Mouse (Mus musculus) frontal cortex, adult 2 months (tissue): ENCODE measurements around the gene Abcb8. TPM values are rescaled to one million over a fixed set of nuclear protein-coding genes. Genes with fewer than 3 reads are reported as not detected.
A peak's percentile ranks its signal among the peaks of the same experiment; 100 is the strongest.
"Not testable (repeated sequence)": the region's sequence is repeated elsewhere in the genome, so short reads cannot be mapped to it uniquely, and the experiment has no call there.

ENCODE experiments used
- DNase-seq, 2 experiments: peaks; one replicate each; pipeline ENCODE4 v3.0.0; 2022; ENCODE audit warnings: low spot score in 1 of 2; ENCODE audit errors: extremely low spot score in 1 of 2
- polyA plus RNA-seq: library from polyadenylated mRNA; depleted of rRNA; stranded (reverse); fragments of >200 nt; gene quantifications from 2 replicates; pipeline ENCODE4 v1.2.3, GENCODE M21; 2012

The Abcb8 gene
- polyA plus RNA-seq, 1 experiment = 53.9 TPM

DNA sequence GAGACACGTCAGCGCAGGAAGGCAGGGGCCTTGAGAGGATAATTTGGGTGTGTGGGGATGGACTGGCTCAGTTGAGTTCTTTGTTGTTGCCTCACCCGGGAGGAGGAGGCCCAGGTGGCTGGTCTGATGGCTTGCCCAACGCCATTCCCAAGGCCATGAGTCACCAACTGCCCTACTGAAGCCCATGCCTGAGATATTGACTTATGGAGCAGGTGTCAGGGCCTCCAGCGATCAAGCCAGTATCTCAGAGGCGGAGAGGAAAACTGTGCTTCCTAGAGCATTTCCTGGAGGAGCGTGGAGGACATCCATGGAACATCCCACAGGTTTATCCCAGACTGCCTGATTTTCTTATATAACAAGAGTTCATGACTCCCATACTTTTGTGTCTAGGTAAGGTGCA, 739 bp upstream of the Abcb8 start:
- DNase-seq = no peak

DNA sequence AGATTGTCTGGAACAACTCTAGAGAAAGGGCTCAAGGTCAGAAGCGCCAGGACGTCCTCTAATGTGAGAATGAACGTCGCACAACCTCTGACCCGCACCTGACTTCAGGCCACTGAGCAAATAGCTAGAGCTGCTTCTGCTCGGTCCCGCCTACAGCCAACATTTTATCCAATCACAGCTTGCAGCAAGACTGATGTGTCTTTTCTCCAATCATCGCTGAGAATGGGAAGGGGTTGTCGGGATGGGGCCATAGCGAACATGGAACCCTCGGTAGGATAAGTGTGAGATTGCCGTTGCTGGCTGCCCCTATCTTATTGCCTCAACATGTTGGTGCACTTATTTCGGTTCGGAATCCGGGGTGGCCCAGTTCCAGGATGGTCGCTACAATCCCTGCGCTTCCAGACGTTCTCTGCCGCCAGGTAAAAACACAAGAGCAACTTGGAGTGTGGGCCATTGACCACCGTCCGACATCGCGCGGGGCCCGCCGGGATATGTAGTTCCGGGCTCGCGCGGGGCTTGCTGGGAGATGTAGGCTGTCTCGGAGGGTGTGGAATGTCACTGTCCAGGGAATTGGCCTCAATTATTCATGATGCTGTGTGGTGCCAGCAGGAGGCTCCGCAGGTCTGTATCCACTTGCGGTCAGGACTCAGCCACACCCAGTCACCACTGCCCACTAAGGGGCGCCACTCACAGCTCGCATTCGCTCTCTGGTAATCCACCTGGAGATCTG, 867 bp downstream of the Abcb8 start:
- DNase-seq = peak; percentile 96 to 98

DNA sequence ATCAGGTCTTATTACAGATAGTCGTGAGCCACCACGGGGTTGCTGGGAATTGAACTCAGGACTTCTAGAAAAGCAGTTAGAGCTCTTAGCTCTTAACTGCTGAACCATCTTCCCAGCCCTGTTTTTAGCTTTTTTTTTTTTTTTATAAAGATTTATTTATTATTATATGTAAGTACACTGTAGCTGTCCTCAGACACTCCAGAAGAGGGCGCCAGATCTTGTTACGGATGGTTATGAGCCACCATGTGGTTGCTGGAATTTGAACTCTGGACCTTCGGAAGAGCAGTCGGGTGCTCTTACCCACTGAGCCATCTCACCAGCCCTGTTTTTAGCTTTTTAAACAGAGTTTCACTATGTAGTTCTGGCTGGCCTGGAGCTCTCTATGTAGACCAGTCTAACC, 2.8 kb downstream of the Abcb8 start:
- DNase-seq = not testable (repeated sequence)

DNA sequence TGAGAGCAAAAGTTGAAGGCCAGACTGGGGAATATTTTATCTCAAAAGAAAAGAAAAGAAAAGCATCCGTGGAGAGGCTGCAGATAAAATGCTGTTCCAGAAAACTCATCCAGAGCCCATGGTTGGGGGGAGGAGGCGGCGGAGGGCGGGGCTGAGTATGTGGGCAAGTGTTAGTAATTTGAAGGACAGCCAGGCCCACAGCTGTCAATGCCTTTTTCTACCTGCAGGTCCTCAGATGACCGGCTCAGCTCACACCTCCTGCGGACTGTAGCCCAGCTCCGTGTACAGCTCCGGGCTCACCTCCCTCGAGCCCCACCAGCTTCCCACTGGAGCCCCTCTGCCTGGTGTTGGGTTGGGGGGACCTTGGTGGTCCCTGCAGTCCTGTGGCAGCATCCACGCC, 6.2 kb downstream of the Abcb8 start:
- DNase-seq = no peak

DNA sequence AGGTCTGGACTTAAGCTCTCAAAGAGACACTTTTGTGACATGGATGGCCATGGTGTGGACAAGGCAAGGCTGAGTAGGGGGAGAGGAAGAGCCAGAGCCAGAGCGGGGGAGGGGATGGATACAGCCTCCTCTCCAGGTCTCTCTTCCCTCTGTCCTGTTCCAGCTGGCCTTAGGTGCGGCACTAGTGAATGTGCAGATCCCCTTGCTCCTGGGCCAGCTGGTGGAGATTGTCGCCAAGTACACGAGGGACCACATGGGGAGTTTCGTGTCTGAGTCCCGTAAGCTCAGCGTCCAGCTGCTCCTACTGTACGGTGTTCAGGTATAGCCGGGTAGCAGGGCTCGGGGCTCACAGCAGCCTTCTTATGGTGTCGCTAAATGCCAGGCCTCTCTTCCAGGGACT, 6.9 kb downstream of the Abcb8 start:
- DNase-seq = no peak

DNA sequence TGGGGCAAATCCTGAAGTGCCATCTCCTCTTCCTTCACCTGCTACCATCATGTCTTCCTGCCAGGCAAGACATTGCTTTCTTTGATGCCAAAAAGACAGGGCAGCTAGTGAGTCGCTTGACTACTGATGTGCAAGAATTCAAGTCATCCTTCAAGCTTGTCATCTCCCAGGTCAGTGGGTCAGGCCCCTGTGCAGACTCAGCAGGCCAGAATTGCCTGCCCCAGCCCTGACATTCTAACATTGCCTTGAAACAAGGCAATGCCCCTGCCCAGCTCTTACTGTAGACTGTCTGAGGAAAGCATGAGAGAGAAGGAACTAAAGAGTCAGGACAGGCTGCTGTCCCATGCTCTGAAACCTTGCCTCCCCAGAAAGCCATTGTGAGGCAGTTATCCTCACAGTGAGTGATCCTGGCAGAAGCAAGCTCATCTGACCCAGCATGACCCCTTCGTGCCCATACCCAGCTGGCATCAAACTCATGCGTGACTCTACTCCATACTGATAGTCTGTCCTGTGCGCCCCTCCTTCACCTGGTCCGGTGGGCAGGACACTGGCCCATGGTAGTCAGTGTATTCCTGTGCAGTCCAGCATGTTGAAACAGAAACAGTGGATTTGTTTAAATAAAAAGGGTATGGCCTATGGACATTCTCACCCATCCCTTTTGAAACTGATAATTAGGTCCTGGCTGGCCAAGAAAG, 7.6 kb downstream of the Abcb8 start:
- DNase-seq = no peak

DNA sequence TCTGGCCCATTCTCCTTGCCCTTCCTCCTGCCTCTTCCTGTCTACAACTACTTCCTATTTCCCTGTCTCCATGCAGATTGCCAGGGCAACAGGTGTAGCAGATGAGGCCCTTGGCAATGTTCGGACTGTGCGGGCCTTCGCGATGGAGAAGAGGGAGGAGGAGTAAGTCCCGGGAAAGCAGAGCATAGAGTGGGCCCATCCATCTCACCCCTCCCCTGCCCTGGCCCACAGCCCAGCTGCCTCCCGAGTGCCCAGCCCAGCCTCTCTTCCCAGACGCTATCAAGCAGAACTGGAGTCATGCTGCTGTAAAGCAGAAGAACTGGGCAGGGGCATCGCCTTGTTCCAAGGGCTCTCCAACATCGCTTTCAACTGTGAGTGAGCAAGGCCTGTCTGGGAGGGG, 8.5 kb downstream of the Abcb8 start:
- no peak for DNase-seq

DNA sequence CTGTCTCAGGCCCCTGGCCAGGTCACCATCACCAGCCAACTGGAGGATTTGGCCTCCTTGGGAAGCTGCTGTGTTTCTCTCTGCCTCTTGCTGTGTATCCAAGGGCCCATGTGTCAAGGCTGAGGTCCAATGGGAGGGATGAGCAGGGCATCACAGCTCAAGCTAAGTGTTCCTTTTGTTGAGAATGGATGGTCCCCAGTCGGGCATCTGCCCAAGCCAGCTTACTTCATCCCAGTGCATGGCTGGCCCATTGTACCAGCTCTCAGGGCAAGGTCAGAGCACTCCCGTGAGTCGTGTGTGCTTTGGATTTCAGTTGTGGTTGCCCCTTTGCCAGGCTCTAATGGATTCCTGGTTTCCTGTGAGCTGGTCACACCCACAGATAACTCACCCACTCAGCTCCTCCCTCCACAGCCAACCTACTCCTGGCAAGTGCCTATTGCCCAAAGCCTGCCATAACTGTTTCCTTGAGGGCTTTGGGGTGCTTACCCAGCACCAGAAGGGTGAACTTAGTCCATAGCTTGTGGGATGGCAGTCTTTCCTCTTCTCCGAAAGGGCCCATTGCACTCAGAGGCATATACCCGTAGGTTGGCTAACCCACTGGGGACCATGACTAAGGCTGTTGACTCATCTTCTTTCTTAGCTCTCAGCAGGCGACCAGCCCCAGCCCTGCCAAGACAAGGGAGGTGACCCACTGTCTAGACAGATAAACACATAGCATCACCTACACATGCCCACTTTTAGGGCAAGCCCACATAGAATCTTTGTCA, 11.3 kb downstream of the Abcb8 start:
- no peak for DNase-seq

DNA sequence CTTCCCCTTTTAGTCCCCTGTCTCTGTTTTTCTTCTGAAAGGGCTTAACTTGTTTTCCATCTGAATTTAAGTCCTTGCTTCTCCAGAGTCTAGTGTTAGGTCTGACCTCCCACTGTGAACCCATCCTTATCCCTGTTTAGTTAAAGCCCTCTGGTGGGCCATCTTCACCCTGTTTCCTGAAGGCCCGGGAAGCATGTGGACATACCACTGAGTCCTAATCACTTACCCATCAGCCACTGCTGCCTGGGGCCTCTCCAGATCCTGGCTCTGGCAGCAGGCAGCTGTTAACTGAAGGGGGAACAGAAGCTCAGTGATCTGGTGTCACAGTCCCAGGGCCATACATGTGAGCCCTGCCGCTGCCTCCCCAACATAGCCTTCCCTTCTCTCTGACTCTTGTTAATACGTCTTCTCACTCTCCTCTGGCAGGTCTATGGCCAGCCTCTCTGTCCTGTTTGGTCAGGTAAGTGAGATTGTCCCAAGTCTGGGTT, 12.0 kb downstream of the Abcb8 start:
- no peak for DNase-seq

DNA sequence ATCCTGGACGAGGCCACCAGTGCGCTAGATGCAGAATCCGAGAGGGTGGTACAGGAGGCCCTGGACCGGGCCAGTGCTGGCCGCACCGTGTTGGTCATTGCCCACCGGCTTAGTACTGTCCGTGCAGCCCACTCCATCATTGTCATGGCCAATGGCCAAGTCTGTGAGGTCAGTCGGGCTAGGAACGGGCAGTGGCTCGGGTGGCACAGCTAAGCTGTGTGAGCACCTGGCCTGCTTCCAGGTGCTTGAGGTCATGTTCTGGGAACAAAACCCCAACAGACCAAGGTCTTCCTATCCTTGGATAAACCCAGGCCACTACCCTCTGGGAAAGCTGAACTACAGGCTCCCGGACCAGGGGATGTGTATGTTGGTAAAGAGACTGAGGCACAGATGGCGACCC, 15.2 kb downstream of the Abcb8 start:
- DNase-seq = no peak

DNA sequence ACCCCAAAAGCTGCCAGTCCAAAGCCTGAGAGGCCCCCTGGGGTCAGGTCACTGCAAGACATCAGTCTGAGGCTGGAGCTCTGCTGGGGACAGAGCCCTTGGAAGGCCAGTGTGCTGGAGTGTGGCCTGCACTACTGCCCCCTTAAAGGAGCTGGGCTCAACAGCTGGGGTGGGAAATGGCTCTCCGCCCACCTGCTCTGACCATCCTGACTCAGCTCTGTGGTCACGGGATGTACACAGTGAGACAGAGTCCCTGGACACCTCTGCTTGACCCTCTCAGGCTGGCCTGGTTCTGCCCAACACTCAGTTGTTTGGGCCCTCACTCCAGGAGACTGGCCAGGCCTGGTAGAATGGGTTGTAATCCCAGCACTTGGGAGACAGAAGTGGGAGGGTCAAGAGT, 16.0 kb downstream of the Abcb8 start:
- no peak for DNase-seq

DNA sequence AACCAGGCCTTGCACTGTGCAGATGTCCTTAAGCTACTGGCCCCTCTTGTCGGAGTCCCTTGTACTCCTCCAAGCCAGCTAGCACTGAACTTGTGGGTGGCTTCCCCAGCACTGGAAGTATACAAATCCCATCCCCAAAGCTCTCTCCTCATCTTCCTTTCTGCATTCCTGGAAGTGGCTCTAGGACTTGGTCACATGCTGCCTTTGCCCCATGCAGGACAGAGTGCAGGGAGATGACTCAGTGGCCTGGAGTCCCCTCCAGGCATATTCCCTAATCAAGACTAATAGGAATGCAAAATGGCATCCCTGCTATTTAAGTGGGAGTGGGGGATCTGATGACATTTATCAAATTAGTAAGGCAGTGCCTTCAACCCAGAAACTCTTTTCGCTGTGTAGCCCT, 18.6 kb downstream of the Abcb8 start:
- DNase-seq = no peak

DNA sequence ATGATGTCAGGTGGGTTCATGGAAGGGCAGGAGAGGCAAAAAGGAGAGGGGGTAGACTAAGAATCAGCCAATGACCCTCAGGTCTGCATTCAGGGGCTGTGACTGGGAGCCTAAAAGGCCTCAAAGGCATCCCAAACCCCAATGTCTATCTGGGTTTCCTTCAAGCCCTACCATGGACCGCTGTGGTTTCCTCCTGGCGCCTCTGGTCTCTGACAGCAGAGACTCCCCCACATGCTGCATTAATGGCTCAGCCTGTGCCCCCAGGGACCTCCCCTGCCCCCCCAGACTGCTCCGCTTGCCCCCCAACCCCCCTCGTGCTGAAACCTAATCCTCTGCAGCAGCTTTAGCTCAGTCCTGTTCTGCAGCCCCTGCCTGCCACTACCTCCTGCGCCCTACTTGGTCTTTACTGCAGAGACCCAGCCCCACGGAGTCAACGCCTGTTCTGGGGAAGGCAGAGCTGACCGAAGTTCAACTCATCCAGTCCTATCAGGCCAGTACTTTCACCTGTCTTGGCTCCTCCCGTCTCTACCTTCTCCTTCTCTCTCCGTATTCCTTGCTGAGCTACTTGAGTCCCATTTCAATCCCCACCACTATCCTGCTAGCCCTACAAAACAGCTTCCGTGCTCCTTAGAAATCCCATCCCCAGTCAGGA, 19.7 kb downstream of the Abcb8 start, which contains the start of gene Asic3:
TSS of gene Asic3 (plus strand) at position 351 of the 652 bp plus-strand sequence.
- no peak for DNase-seq

DNA sequence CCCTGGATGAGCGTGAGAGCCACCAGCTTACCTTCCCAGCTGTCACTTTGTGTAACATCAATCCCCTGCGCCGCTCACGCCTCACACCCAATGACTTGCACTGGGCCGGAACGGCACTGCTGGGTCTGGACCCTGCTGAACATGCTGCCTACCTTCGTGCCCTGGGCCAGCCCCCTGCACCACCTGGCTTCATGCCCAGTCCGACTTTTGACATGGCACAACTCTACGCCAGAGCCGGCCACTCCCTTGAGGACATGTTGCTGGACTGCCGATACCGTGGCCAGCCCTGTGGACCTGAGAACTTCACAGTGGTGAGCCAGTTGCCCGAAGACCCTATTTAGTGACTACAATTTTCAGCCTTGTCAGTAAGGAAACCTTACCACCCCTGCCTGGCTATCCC, 20.5 kb downstream of the Abcb8 start:
- DNase-seq = no peak

DNA sequence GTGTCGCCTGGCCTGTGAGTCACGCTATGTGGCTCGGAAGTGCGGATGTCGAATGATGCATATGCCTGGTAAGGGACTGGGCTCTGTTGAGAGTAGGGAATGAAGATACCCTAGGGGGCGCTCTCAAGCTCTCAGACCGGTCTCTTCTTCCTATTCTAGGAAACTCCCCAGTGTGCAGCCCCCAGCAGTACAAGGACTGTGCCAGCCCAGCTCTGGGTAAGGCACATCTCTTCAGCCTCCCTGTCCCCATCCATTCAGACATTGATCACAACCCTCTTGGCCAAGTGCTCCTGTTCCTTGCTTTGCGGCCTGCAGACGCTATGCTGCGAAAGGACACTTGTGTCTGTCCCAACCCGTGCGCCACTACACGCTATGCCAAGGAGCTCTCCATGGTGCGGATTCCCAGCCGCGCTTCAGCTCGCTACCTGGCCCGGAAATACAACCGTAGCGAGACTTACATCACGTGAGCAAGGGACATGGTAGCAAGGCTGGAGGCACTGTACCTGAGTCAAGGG, 22.8 kb downstream of the Abcb8 start:
- peak in 1 of 2 experiments; percentile 86 for DNase-seq

DNA sequence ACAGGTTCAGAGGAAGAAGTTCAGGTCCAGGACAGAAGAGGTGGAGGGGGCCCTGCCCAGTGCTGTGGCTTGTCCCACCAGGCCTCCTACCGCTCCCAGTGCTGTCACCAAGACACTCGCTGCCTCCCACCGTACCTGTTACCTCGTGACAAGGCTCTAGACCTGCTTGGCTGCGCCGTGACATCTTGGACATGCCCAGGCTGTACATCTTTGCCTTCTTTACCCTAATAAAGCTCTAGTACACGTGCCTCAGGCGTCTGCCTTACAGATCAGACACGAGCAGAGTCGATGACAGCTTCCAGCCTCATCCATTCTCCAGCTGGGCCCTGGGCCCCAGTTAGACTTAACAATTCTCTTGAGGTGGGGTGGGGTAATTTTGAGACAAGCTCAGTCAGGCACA, 24.1 kb downstream of the Abcb8 start:
- DNase-seq = no peak

DNA sequence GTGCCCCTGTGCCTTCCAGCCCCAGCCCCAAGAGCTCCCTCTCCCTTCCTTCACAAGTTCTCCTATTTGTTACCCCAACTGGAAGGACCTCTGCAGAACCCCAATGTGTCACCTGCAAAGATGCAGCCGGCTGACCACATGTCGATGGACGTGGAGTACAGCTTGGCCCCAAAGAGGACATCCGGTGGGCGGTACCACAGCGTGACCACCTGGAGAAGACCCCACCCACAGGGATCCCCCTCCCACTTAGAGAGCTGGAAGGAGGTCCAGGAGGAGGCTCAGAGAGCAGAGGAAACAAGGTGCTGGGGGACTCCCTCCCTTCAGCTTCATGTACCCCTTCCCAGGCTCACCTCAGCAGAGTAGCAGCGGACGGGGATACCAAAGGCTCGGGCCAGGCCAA, 26.9 kb downstream of the Abcb8 start:
- DNase-seq = no peak

DNA sequence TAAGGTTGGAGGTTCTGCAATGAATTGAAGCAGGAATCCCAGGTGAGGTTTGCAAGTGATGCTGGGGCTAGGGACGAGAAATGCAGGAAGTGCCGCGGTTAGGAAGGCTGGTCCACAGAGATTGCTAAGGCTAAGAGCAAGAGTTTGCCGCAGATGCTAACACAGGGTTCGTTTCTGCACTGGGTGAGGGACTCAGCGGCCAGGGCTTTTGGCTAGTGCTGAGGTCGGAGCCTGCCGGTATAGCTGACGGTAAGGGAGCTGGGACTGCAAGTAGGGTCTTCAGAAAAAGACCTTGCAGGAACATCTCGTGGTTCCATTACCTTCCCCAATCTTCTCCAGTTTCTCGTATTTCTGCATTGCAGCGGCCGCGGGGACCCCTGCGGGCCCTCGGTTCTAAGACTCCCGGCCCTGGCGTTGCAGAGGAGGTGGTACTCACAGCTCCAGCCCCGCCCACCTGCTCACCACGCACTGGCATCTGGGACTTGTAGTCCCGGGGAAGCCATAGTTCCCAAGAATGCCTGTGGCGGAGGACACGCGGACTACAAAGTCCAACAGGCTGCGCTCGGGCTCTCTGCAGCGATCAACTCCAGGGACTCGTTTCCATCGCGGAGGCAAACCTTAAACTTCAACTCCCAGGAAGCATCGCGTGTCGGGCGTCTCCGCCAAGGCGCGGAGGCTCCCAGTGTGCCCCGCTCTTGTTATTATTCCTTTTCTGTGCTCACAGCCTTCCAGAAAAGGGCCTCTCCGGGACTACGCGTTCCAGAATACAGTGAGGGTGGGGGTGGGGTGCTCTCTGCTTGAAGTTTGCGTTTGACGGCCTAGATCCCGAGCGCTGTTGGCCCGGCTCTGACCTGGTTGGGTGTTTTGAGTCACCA, 29.9 kb downstream of the Abcb8 start, which contains the start of the genes Cdk5 and Slc4a2:
TSS of gene Cdk5 (minus strand) at position 402 of the 875 bp plus-strand sequence.
TSS of gene Slc4a2 (plus strand) at position 709 of the 875 bp plus-strand sequence.
- peak; percentile 100 for DNase-seq

DNA sequence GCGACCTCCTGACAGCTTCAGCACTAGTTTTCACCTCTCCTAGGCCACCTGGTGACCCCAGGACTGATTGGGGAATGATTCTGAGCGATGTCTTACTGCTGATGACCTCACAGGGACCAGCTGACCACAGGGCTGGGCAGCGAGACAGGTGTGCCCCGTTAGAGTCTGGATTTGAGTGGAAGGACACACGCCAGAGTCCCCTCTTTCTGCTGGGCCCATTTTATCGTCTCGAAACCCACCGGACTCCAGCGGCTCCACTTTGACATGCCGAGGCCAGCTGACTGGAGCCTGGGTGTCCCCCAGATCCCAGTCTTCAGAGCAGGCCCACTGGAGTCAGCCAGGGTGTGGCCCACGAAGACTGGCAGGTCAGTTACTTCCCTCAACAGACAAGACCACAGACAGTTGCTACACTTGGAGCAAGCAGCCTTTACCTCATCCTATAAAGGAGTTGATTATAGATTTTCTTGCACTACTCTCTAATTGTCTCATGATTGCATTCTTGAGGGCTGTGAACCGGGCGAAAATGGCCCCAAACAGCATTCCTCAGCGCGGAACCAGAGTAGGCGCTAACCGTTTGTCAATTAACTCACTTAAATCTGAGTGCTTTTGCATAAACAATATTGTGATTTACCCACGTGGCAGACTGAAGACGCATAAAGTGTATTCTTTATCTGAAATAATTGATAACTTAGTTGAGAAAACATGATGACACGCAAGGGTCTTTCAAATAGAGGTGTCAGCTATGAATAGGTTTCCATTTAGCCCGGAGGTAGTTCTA, 30.7 kb downstream of the Abcb8 start:
- DNase-seq = no peak
